Mouse (Mus musculus): ENCODE results near the gene Cdkal1. TPM values are rescaled to one million over a fixed set of nuclear protein-coding genes. Genes with fewer than 3 reads are reported as not detected.

Gene Cdkal1
- total RNA-seq, 2 experiments from 2014 or later, result 9.2 to 13.0 TPM

DNA sequence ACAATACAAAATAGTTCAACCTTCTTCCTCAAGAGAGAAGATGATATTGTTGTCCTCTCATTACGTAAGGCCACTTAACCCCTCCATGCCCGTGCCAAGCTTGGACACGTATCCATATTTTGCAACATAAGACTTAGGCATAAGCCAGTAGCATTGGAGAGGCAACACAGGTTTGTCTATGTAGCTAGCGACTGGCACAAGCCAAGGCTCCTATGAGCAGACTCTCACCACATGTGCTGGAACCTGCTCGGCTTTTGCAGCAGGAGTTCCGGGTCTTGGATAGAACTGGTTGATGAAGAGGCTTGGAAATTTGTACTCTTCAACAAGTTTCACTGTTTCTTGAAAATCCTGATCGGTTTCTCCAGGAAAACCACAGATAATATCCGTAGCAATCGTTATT is 381.2 kb downstream of the Cdkal1 start:
- no peak for ATAC-seq (replicated peaks; ENCODE audit: low FRiP score, poor library complexity, severe bottlenecking)

DNA sequence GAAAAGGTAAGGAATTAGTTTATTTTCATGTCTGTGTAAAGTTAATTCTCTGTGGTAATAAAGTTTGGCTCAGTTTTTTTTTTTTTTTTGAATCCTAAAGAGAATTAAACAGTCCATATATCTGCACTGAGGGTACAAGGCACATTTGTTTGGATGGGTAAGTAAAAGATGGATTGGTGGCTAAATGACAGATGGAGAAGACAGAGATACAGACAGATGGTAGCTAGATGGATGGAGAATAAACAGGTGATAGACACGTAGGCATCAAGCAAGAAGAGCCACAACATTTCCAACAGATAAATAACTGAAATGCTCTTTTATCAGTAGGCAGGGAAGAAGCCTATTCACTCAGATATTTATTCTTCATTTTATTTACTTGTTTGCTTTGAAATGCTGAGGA is 381.7 kb downstream of the Cdkal1 start:
- ATAC-seq (replicated peaks; ENCODE audit: low FRiP score, poor library complexity, severe bottlenecking), result no peak

DNA sequence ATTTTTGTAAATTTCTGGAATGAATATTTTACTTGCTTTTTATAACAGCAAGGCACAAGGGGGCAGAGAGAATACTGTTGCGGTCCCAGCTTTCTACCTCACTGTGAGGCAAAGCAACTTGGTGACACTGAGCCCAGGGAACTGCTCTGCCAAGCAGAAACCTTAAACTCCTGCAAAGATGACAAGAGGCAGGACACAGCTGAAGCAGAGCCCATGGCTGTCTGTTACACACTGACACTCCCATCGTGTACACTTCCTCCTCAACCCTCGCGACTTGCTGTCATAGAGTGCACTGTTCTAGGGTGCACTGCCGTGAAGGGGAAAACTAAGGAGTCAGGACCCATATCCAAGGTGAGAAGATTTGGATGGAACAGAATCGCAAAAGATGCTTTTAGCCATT is 393.2 kb downstream of the Cdkal1 start:
- ATAC-seq (replicated peaks; ENCODE audit: low FRiP score, poor library complexity, severe bottlenecking), result no peak

DNA sequence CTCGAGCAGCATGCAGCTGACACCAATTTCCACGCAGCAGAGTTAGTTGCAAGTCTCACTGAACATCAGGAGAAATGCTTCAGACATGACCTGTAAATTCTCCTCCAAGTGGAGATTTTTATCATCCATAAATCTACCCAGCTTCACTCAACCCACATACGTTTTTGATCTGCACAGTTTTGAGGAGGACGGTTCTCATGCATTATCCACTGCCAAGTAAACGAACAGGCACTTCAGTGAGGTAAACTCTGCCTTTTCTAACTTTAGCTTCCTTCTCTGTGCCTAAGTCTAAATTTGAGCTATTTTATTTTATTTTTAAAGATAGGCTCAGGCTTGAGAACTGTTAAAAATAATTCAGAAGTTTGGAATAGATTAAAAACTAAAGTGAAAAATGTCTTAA is 394.7 kb downstream of the Cdkal1 start:
- ATAC-seq (replicated peaks; ENCODE audit: low FRiP score, poor library complexity, severe bottlenecking), result no peak

DNA sequence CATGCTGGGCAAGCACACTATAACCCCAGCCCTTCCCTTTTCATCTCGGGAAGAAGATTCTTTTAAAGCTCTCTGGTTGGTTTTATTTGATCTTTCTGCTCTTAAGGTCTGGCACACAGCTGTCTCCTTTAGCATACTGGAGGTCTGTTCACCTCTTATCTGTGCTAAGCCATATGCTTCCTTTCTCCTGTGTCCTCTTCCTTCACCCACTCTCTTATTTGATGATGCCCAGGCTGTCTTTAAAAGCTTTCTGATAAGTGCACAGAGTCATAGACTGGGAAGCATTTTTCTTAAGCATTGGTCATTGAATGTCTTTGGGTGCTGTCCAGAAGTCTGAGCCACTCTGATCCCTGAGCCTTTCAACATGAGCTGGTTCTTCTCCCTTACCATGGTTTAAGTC is 397.1 kb downstream of the Cdkal1 start:
- ATAC-seq (replicated peaks; ENCODE audit: low FRiP score, poor library complexity, severe bottlenecking), result no peak

DNA sequence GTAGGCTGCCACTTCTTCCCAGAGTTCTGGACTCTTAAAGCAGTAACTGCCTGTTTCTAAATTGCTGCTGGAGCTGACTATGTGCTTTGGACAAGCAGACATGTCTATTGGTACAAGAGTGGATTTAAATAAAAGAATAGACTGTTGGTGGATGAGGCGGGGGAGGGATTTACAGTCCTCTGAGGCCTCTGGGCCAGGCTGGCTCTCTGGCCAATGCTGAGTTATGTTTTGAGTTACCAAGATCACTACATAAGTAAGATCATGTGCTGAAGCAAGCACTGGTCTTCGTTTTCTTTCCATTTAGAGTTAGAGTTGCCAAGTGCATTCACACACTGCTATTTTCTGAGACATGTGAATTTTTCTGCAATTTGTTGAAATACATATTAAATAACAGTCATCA is 418.4 kb downstream of the Cdkal1 start:
- no peak for ATAC-seq (replicated peaks; ENCODE audit: low FRiP score, poor library complexity, severe bottlenecking)

DNA sequence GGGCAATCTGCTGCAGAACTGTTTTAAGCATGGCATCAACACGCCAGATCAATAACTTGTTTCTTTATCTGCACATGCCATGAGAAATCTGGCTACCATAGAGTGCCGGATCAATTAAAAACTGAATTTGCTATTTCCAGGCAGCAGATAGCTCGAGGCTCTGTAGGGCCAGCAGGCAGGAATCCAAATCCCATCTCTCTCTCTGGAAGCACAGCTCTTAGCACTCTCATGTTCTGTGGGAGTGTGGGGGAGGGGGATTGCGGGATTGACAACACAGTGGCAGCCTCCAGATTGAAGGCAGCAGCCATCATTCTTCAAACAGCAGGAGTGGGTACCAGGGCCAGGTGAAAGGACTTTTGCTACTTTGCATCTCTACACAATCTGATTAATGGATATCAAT is 420.7 kb downstream of the Cdkal1 start:
- ATAC-seq (replicated peaks; ENCODE audit: low FRiP score, poor library complexity, severe bottlenecking), result no peak

DNA sequence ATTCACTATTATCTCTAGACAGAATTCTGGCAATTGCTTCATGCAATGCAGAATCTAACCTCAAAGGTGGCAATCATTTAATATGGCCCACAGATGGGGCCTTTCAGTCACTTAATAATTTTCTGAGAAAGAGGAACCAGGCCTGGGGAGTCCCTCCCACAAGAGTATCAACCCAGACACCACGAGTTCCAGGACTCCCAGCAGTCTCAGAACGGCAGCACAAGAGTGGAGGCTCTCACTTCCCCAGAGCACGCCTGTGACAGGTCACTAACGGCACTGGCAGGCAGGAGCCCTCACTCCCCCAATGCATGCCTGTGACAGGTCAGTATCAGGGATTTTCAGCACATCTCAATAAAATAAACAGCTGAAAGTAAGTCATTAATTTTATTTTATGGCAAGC is 424.6 kb downstream of the Cdkal1 start:
- no peak for ATAC-seq (replicated peaks; ENCODE audit: low FRiP score, poor library complexity, severe bottlenecking)

DNA sequence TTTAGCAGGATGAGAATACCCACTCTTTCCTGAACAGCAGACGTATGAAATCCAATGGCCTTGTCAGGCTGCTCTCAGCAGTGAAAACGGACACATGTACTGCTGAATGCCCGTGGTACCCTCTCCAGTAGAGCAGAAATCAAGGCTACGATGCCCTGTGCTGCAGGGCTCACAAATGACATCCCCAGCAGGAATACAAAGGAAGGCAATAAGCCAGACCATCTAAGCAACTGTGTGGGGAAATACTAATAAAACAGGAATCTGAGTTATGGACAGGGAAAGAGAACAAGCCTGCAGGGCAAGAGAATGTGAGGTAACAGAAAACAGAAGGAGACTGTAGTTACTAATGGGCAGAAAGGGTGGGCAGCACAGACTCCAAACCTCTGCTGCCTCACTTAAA is 425.6 kb downstream of the Cdkal1 start:
- no peak for ATAC-seq (replicated peaks; ENCODE audit: low FRiP score, poor library complexity, severe bottlenecking)

DNA sequence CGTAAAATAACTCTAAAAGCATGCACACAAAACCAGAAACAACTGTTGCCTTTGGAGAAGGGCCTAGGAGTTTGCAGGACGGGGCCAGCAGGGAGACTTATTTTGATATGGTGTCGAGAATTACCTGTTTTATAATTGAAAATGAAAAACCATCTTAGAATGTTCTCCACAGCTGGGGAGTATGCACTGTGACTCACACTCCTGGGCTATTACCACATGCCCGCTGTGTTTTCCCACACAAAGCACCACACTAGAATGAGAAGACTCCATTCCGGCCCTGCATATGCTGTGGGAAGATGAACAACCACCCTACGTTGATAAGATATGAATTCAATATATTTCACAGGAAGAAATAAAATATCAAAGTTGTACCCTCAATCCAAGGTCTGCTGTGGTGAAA is 426.3 kb downstream of the Cdkal1 start:
- ATAC-seq (replicated peaks; ENCODE audit: low FRiP score, poor library complexity, severe bottlenecking), result no peak

DNA sequence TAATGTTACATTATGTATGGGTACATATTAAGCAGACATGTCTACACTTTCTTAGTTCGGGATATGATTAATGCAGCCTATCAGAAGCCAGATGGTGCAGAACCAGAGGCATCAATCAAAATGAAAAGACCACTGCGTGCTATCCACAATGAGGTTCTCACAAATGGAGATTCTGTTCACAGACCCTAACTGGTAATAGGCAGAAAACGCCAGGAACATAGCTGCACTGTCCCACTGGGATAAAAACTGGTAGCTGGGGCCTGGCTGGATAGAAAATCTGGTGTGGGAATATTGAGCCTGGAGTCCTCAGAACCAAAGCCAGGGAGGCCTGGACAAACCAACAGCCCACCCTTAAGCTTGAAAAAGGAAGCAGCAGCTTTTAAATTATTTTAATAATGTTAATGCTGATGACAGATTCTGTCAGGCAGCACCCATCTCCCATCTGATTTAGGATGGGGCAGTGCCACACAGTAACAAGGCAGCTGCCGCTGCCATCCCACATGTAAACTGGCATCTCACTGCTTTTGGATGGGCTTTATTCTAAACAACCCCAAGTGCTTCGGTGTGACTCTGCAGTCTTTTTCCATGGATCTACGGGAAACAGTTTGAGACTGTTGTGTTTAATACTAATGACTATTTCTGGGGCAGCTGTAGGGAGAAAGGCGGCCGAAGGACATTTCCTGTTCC is 438.9 kb downstream of the Cdkal1 start:
- no peak for ATAC-seq (replicated peaks; ENCODE audit: low FRiP score, poor library complexity, severe bottlenecking)

DNA sequence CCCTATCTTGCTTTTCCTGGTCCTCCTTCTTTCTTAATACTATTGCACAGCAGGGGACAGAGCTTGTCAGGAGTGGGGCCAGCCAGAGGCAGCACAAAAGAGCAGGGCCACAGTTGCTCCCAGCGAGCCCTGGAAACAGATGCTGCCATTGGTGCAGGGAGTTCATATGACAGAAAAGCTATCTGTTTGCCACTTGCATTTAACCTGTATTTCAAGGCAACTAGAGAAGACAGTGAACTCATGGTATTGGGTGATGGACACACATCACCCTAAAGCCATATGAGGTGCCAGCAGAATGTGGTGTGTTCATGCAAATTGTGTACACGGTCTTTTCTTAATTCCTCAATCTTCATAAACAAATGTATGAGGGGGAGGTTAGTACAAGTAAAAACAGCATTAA is 439.5 kb downstream of the Cdkal1 start:
- ATAC-seq (replicated peaks; ENCODE audit: low FRiP score, poor library complexity, severe bottlenecking), result no peak

DNA sequence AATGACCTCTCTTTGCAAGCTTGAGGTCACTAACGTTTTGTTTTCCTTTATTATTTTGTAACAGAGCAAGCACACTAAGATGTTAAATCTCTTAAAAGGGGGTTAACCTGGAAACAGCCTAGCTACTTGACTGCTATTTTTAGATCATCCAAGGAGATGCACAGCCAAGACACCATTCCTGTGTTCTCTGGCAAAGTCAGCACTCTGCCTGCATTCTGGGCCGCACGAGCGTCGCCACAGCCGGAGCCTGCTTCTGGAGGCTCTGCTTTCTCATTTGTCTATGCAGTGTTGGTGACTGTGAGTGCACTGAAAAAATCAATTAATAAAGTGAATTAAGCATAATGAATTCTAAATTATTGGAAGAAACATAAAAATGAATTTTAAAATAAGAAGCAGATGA is 440.6 kb downstream of the Cdkal1 start:
- no peak for ATAC-seq (replicated peaks; ENCODE audit: low FRiP score, poor library complexity, severe bottlenecking)

DNA sequence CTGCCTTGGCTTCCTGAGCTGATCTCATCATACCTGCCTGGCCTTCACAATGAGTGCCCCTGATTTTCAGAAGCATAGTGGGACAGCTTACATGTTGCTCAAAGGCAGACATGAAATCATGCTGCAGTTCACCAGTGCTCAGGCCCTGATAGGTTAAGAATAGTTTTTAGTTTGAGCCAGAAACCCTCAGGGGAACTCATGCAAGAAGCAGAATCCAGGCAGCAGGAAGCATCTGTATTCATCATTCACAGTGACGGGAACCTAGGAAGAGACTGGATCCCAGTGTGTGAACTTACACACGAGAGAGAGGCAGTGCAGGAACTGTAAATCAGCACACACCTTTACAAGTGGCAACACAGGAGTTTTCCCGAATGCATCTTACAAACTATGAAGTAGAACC is 441.0 kb downstream of the Cdkal1 start:
- no peak for ATAC-seq (replicated peaks; ENCODE audit: low FRiP score, poor library complexity, severe bottlenecking)

DNA sequence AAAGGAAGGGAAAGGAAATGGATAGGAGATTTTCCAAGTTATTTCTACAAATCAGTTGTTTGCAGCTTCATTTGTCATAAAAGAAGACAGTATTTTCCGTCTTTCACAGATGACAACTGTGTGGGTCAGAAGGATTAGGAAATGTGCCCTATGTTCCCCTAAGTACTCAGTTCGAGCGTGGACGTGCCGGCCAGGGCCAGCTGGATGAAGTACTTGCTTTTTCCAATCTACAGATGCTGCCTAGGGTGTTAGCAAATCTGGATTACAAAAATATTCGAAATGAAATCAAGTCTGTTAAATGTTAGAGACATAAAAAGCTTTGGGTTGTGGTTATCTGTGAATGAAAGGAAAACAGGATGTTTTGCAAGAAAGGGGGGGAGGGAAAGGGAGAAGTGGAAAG is 444.3 kb downstream of the Cdkal1 start:
- no peak for ATAC-seq (replicated peaks; ENCODE audit: low FRiP score, poor library complexity, severe bottlenecking)

DNA sequence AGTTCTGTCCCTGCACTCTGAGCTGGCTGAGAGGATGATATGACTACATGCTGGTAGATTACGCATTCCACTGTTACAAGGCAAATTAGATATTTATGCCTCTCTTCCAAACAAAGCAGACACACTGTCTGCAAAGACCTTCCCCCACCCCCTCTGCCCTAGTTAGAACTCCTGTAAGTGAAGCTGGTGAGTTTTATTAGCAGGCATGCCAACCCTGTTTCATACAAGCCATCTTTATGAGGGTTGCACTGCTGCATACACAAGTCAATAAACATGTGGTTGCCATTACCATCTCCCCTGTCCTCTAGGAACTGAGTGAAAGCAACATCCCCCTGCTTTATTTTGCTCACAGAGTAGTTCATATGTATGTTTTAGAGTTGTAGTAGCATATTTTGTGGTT is 447.9 kb downstream of the Cdkal1 start:
- no peak for ATAC-seq (replicated peaks; ENCODE audit: low FRiP score, poor library complexity, severe bottlenecking)

DNA sequence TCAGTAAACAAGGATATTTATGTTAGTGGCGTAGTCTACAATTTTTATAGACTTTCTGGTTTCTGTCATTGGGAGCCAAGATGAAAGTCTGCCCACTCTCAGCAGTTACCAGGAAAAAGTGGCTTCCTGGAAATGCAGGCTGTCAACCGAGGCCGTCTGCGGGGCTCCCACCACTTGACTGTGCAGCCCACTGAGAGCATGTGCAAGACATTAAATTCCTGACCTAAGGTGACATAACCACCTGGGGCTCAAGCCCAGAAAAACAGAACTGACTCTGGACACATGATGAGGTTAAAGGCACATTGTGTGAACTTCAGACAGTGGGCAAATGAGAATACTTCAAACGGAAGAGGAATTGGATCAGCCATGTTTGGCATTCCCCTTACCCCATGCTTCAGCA is 450.2 kb downstream of the Cdkal1 start:
- ATAC-seq (replicated peaks; ENCODE audit: low FRiP score, poor library complexity, severe bottlenecking), result no peak

DNA sequence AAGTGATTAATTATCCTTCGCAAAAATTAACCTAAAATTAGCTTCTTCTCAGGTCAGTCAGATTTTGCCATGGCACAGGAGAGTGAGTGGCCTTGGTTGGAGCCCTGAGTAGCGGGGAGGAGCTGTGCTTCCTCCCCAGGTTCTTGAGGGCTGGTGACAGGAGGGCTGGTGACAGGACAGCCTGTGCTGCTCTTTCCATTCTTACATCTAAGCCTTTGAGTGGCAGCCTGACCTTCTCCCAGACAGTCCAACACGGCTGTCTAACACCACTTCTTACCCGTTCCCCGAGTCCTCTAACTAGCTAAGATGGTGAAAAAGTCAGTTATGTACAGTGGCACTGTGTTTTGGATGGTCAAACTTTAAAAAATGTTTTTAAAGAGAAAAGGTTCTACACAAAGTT is 452.3 kb downstream of the Cdkal1 start:
- no peak for ATAC-seq (replicated peaks; ENCODE audit: low FRiP score, poor library complexity, severe bottlenecking)

DNA sequence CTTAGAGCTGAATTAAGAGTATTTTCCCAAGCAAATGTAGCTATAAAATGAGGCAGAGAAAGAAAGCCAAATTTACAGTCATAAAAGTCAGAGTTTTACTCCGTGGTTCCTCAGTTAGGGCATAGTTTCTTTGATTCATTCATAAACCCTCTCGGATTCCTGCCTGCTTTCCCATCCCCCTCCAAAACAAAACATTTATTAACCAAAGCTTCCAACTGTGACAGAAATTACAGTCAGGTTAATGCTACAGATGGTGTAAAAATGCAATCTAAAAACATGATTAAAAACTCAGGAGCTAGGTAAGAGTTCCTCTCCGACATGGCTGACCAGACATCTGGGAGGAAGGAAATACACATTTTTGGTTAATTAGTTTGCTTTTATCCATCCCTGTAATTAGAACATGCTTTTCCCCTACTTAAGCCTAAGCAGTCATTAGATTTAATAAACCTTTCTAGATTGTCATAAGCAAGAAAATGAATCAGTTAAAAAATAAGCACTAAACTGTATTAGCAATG is 452.9 kb downstream of the Cdkal1 start:
- ATAC-seq (replicated peaks; ENCODE audit: low FRiP score, poor library complexity, severe bottlenecking), result no peak

DNA sequence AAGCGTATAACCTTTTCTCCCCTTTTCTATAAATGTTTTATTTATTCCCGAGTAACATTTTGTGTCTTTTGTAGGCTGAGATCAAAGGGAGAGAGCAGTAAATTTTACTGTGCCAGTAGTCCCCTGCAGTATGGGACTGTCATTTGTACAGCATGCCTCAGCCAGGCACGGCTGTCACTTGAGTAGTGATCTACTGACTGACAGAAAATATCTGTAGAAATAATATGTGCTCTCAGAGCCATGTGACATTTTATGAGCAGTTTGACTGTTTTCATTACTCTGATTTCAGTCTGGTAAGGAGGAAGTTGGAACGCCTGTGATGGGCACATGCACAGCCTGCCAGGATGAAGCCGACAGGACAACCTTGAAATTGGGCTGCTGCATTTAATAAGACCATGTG is 455.6 kb downstream of the Cdkal1 start:
- no peak for ATAC-seq (replicated peaks; ENCODE audit: low FRiP score, poor library complexity, severe bottlenecking)

DNA sequence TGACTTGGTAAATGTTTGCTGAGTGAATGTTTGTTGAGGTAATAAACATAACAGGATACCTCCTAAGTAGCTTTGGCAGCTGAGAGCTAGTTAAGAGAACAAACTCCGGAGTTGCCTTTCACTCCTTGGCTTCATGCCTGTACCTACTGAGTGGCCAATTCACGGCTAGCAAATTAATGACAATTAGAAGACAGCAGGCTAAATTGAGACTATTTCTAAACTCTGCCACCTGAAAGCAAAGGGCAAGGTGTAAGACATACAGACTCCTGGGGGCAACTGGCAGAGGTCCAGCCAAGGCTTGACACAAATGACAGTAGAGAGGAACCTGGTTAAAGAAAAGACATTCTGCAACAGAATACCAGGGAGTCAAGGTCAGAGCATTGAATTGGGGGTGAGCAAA is 457.0 kb downstream of the Cdkal1 start:
- no peak for ATAC-seq (replicated peaks; ENCODE audit: low FRiP score, poor library complexity, severe bottlenecking)

DNA sequence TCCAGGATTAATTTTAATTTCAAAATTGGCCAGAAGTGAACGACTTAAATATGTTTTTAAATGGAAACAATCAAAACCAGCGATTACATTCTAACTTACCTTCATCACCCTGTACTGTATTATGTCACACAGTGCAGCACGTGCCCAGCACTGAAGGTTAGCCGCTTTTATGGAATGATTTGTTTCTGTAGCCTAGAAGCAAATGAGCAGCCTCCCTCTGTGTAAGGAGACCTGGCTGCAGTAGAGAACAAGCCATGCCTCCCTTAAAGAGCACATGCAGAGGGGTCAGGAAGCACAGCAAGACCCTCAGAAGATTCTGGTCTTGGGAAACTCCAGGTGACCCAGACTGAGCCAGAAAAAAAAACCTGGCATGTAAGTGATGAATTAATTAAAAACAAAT is 459.8 kb downstream of the Cdkal1 start:
- no peak for ATAC-seq (replicated peaks; ENCODE audit: low FRiP score, poor library complexity, severe bottlenecking)

Measured in erythroid progenitor cell, adult 5-6 weeks (primary cell).